Mouse (Mus musculus): ENCODE data around the gene Prss23. TPM values are rescaled to one million over a fixed set of nuclear protein-coding genes. Genes with fewer than 3 reads are reported as not detected.

Gene Prss23
- 11.7 and 14.9 TPM in 2 replicates for polyA plus RNA-seq (2014; fragmentation: Nextera tagmentation; extraction: Ambion mirVana)

- 59% methylated on average over 16 of the region's 16 CpGs for WGBS
- ATAC-seq (ENCODE audit: insufficient number of reproducible peaks, low FRiP score, low TSS enrichment, low read depth) (no peak), DNase-seq (ENCODE audit: low spot score) (no peak)
- Histone ChIP-seq H3K4me2 (ENCODE audit: low read depth, severe bottlenecking) (no peak within 1 kb of the TSS), H3K9ac (ENCODE audit: low read length) (no peak within 1 kb of the TSS), H3K4me3 (ENCODE audit: low read depth, low read length) (no peak within 1 kb of the TSS), H3K9me3 (ENCODE audit: control insufficient read depth, low read length) (no peaks in the 10 kb centered on the region), H3K36me3 (ENCODE audit: control insufficient read depth, insufficient read depth, low read length) (no peaks in the 10 kb centered on the region), H3K27me3 (ENCODE audit: control insufficient read depth, insufficient read depth, low read length) (no peaks in the 10 kb centered on the region), H3K4me1 (ENCODE audit: control insufficient read depth, insufficient read depth, low read length) (peaks cover 3% of the 10 kb centered on the region; the same call in 1 of the 2 replicates), H3K27ac (replicated peaks; ENCODE audit: low read depth, low read length) (no peak within 1 kb of the TSS)
These were observed at the start of gene Prss23 for GRCm38 (mm10) chr7:89526731-89527429. Prss23 (minus strand) TSS chr7:89527187.

DNA sequence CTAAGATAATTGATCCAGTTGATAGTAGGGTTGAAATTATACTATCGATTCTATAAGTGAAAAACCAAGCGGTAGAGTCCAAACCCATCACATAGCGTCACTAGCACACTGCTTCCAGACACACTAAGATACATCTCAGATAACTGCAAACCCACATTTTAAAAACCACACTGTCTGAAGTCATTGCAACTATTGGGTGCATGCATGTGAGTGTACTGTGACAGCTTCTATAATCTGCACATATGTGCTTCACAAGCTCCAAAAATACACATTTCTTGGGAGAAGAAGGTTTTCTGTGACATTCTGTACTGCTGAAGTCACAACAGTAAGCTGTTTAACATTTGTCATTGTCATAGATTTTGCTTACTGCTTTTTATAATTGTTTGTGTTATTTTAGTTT lies 49.1 kb upstream of the Prss23 start:
- Histone ChIP-seq H3K4me3 (ENCODE audit: low read depth, low read length) (no peak overlapping the region), H3K36me3 (ENCODE audit: control insufficient read depth, insufficient read depth, low read length) (no peaks in the 10 kb centered on the region), H3K27ac (replicated peaks; ENCODE audit: low read depth, low read length) (no peak overlapping the region), H3K4me2 (ENCODE audit: low read depth, severe bottlenecking) (no peak overlapping the region), H3K4me1 (ENCODE audit: control insufficient read depth, insufficient read depth, low read length) (no peaks in the 10 kb centered on the region), H3K9ac (ENCODE audit: low read length) (no peak overlapping the region), H3K9me3 (ENCODE audit: control insufficient read depth, low read length) (no peaks in the 10 kb centered on the region), H3K27me3 (ENCODE audit: control insufficient read depth, insufficient read depth, low read length) (no peaks in the 10 kb centered on the region)
- WGBS = 91% methylated on average over 3 of the region's 3 CpGs
- ATAC-seq (ENCODE audit: insufficient number of reproducible peaks, low FRiP score, low TSS enrichment, low read depth) (no peak), DNase-seq (ENCODE audit: low spot score) (no peak)

DNA sequence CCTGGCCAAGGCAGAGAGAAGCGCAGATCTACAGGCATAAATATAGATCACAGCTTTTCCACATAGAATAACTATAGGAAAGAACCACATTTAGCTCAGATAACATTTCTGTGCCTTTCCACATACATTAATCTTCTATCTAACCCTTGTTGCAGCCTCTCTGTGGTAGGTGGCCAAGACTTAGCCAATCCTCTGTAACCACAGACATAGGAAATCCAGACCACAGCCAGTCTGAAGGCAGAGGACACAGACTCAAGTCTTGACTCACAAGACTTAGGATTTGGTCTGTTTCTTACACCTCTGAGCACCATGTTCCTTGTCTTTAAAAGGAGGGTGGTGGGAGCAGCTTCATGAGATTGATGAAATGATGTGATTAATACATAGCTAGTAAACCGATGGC lies 37.6 kb upstream of the Prss23 start:
- Histone ChIP-seq H3K36me3 (ENCODE audit: control insufficient read depth, insufficient read depth, low read length) (no peaks in the 10 kb centered on the region), H3K9me3 (ENCODE audit: control insufficient read depth, low read length) (no peaks in the 10 kb centered on the region), H3K4me2 (ENCODE audit: low read depth, severe bottlenecking) (no peak overlapping the region), H3K27ac (replicated peaks; ENCODE audit: low read depth, low read length) (no peak overlapping the region), H3K27me3 (ENCODE audit: control insufficient read depth, insufficient read depth, low read length) (no peaks in the 10 kb centered on the region), H3K4me3 (ENCODE audit: low read depth, low read length) (no peak overlapping the region), H3K9ac (ENCODE audit: low read length) (no peak overlapping the region), H3K4me1 (ENCODE audit: control insufficient read depth, insufficient read depth, low read length) (no peaks in the 10 kb centered on the region)
- WGBS = 97% methylated on average over 2 of the region's 2 CpGs
- no peak for ATAC-seq (ENCODE audit: insufficient number of reproducible peaks, low FRiP score, low TSS enrichment, low read depth)
- no peak for DNase-seq (ENCODE audit: low spot score)

- no peaks in the 10 kb centered on the region for H3K9me3 ChIP-seq (ENCODE audit: control insufficient read depth, low read length)
- H3K27me3 ChIP-seq (ENCODE audit: control insufficient read depth, insufficient read depth, low read length) = no peaks in the 10 kb centered on the region
- no peak overlapping the region for H3K4me2 ChIP-seq (ENCODE audit: low read depth, severe bottlenecking)
- no peaks in the 10 kb centered on the region for H3K4me1 ChIP-seq (ENCODE audit: control insufficient read depth, insufficient read depth, low read length)
- 96% methylated on average over 2 of the region's 2 CpGs for WGBS
- H3K4me3 ChIP-seq (ENCODE audit: low read depth, low read length) = no peak overlapping the region
- ATAC-seq (ENCODE audit: insufficient number of reproducible peaks, low FRiP score, low TSS enrichment, low read depth) = no peak
- DNase-seq (ENCODE audit: low spot score) = no peak
- H3K36me3 ChIP-seq (ENCODE audit: control insufficient read depth, insufficient read depth, low read length) = no peaks in the 10 kb centered on the region
- H3K9ac ChIP-seq (ENCODE audit: low read length) = no peak overlapping the region
- no peak overlapping the region for H3K27ac ChIP-seq (replicated peaks; ENCODE audit: low read depth, low read length)
These were observed 36.5 kb upstream of the Prss23 start for GRCm38 (mm10) chr7:89563501-89563900.

DNA sequence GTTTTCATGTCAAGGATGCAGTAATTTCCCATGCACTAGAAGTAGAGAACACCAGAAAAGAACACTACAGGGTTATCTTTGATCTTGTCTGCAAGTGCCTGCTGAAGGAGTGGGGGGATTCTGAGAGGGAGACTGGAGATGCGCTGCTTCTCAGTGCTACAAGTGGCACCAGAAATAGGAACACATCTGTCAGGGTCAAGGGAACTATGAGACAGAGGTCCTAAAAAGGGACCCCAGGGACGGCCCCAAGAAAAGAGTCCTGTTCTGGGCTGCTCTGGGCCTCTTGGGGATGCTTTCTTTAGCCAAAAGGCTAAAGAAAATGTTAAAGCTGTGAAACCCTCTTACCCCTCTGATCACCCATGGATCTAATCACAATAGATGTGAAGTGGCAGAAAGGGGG lies 35.2 kb upstream of the Prss23 start:
- WGBS = 82% methylated on average over 2 of the region's 2 CpGs
- H3K27ac ChIP-seq (replicated peaks; ENCODE audit: low read depth, low read length) = no peak overlapping the region
- H3K4me1 ChIP-seq (ENCODE audit: control insufficient read depth, insufficient read depth, low read length) = no peaks in the 10 kb centered on the region
- no peak overlapping the region for H3K4me2 ChIP-seq (ENCODE audit: low read depth, severe bottlenecking)
- no peaks in the 10 kb centered on the region for H3K36me3 ChIP-seq (ENCODE audit: control insufficient read depth, insufficient read depth, low read length)
- no peaks in the 10 kb centered on the region for H3K9me3 ChIP-seq (ENCODE audit: control insufficient read depth, low read length)
- no peaks in the 10 kb centered on the region for H3K27me3 ChIP-seq (ENCODE audit: control insufficient read depth, insufficient read depth, low read length)
- ATAC-seq (ENCODE audit: insufficient number of reproducible peaks, low FRiP score, low TSS enrichment, low read depth) (no peak), DNase-seq (ENCODE audit: low spot score) (no peak)
- H3K9ac ChIP-seq (ENCODE audit: low read length) = no peak overlapping the region
- H3K4me3 ChIP-seq (ENCODE audit: low read depth, low read length) = no peak overlapping the region

- H3K4me2 ChIP-seq (ENCODE audit: low read depth, severe bottlenecking) = no peak overlapping the region
- H3K27me3 ChIP-seq (ENCODE audit: control insufficient read depth, insufficient read depth, low read length) = no peaks in the 10 kb centered on the region
- H3K9ac ChIP-seq (ENCODE audit: low read length) = no peak overlapping the region
- DNase-seq (ENCODE audit: low spot score) (no peak), ATAC-seq (ENCODE audit: insufficient number of reproducible peaks, low FRiP score, low TSS enrichment, low read depth) (no peak)
- 87% methylated on average over 3 of the region's 3 CpGs for whole genome bisulfite sequencing
- H3K9me3 ChIP-seq (ENCODE audit: control insufficient read depth, low read length) = no peaks in the 10 kb centered on the region
- no peak overlapping the region for H3K4me3 ChIP-seq (ENCODE audit: low read depth, low read length)
- no peaks in the 10 kb centered on the region for H3K36me3 ChIP-seq (ENCODE audit: control insufficient read depth, insufficient read depth, low read length)
- no peak overlapping the region for H3K27ac ChIP-seq (replicated peaks; ENCODE audit: low read depth, low read length)
- H3K4me1 ChIP-seq (ENCODE audit: control insufficient read depth, insufficient read depth, low read length) = no peaks in the 10 kb centered on the region
These were observed 34.0 kb upstream of the Prss23 start for GRCm38 (mm10) chr7:89560939-89561338.

- WGBS = 79% methylated on average over 4 of the region's 4 CpGs
- Histone ChIP-seq H3K4me1 (ENCODE audit: control insufficient read depth, insufficient read depth, low read length) (no peaks in the 10 kb centered on the region), H3K9ac (ENCODE audit: low read length) (no peak overlapping the region), H3K27me3 (ENCODE audit: control insufficient read depth, insufficient read depth, low read length) (no peaks in the 10 kb centered on the region), H3K36me3 (ENCODE audit: control insufficient read depth, insufficient read depth, low read length) (no peaks in the 10 kb centered on the region), H3K4me2 (ENCODE audit: low read depth, severe bottlenecking) (no peak overlapping the region), H3K4me3 (ENCODE audit: low read depth, low read length) (no peak overlapping the region), H3K27ac (replicated peaks; ENCODE audit: low read depth, low read length) (no peak overlapping the region), H3K9me3 (ENCODE audit: control insufficient read depth, low read length) (no peaks in the 10 kb centered on the region)
- DNase-seq (ENCODE audit: low spot score) (no peak), ATAC-seq (ENCODE audit: insufficient number of reproducible peaks, low FRiP score, low TSS enrichment, low read depth) (no peak)
These were observed 32.6 kb upstream of the Prss23 start for GRCm38 (mm10) chr7:89559633-89560032.

DNA sequence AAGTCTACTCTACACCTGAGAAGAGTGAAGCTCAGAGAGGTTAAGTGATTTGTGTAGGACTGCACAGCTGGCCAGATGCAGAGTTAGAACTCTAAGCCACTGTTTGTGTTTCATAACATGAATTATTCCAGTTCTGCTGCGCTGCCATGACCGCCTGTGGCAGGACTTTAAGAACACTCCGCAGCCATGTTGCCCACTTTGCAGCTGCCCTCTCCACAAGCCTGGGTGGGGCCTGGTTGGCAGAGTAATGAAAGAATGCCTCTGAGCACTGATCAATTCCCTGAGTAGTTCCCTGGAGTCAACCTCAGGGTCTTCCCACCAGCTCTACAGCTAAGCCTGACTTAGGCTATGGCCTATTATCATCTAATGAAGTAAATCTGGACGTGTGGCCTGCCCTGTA lies 32.1 kb upstream of the Prss23 start:
- no peak for ATAC-seq (ENCODE audit: insufficient number of reproducible peaks, low FRiP score, low TSS enrichment, low read depth)

More for the DNA sequence above, 32.1 kb upstream of the Prss23 start:
- no peaks in the 10 kb centered on the region for H3K9me3 ChIP-seq (ENCODE audit: control insufficient read depth, low read length)
- no peak overlapping the region for H3K9ac ChIP-seq (ENCODE audit: low read length)
- no peaks in the 10 kb centered on the region for H3K4me1 ChIP-seq (ENCODE audit: control insufficient read depth, insufficient read depth, low read length)
- WGBS = 87% methylated on average over 4 of the region's 4 CpGs
- no peak overlapping the region for H3K4me2 ChIP-seq (ENCODE audit: low read depth, severe bottlenecking)
- H3K27ac ChIP-seq (replicated peaks; ENCODE audit: low read depth, low read length) = no peak overlapping the region
- H3K4me3 ChIP-seq (ENCODE audit: low read depth, low read length) = no peak overlapping the region
- H3K36me3 ChIP-seq (ENCODE audit: control insufficient read depth, insufficient read depth, low read length) = no peaks in the 10 kb centered on the region
- DNase-seq (ENCODE audit: low spot score) = no peak
- H3K27me3 ChIP-seq (ENCODE audit: control insufficient read depth, insufficient read depth, low read length) = no peaks in the 10 kb centered on the region
